Mouse (Mus musculus) adrenal gland, postnatal 14 days (tissue): Measurements from ENCODE around the gene Kcnj10. TPM values are rescaled to one million over a fixed set of nuclear protein-coding genes. Genes with fewer than 3 reads are reported as not detected.

ENCODE experiments used
- total RNA-seq: library from RNA; stranded (reverse); gene quantifications from 2 replicates; pipeline ENCODE4 v1.2.3, GENCODE M21; 2021

Kcnj10 gene
- total RNA-seq, 1 experiment from 2014 or later: 0.70 TPM

Other genes starting within 250 kb of the Kcnj10 start
- 135 and 141 TPM in 2 replicates for gene Pex19, start 214.5 kb upstream of the Kcnj10 start, total RNA-seq
- gene Dcaf8, start 193.1 kb upstream of the Kcnj10 start, total RNA-seq: 118 and 125 TPM in 2 replicates
- 61.5 and 63.2 TPM in 2 replicates for gene Pea15a, start 134.4 kb upstream of the Kcnj10 start, total RNA-seq
- gene Casq1, start 121.3 kb upstream of the Kcnj10 start, total RNA-seq: 0.48 and 1.8 TPM in 2 replicates
- 0.22 and 0.41 TPM in 2 replicates for gene Atp1a4, start 82.8 kb upstream of the Kcnj10 start, total RNA-seq
- 23.9 and 26.1 TPM in 2 replicates for gene Igsf8, start 79.6 kb upstream of the Kcnj10 start, total RNA-seq
- 315 and 342 TPM in 2 replicates for gene Atp1a2, start 43.1 kb upstream of the Kcnj10 start, total RNA-seq
- 0.07 and 0.30 TPM in 2 replicates for gene Kcnj9, start 11.9 kb upstream of the Kcnj10 start, total RNA-seq
- gene Pigm, start 35.3 kb downstream of the Kcnj10 start, total RNA-seq: 12.3 and 14.5 TPM in 2 replicates
- 1.2 and 1.6 TPM in 2 replicates for gene Slamf9, start 134.1 kb downstream of the Kcnj10 start, total RNA-seq
- gene Igsf9, start 140.6 kb downstream of the Kcnj10 start, total RNA-seq: 2.4 and 2.8 TPM in 2 replicates
- gene Tagln2, start 158.8 kb downstream of the Kcnj10 start, total RNA-seq: 105 and 120 TPM in 2 replicates
- 0.22 and 1.0 TPM in 2 replicates for gene Cfap45, start 179.6 kb downstream of the Kcnj10 start, total RNA-seq
- 0.41 TPM in 1 of 2 replicates, not detected in the other for gene Vsig8, start 214.7 kb downstream of the Kcnj10 start, total RNA-seq
- 0.98 TPM in 1 of 2 replicates, not detected in the other for gene Slamf8, start 249.4 kb downstream of the Kcnj10 start, total RNA-seq